Mouse (Mus musculus): Measurements from ENCODE around the gene Eng. TPM values are rescaled to one million over a fixed set of nuclear protein-coding genes. Genes with fewer than 3 reads are reported as not detected.

Gene Eng
- total and polyA plus RNA-seq, 3 experiments, result 0.08 to 0.47 (median 0.13) TPM

DNA sequence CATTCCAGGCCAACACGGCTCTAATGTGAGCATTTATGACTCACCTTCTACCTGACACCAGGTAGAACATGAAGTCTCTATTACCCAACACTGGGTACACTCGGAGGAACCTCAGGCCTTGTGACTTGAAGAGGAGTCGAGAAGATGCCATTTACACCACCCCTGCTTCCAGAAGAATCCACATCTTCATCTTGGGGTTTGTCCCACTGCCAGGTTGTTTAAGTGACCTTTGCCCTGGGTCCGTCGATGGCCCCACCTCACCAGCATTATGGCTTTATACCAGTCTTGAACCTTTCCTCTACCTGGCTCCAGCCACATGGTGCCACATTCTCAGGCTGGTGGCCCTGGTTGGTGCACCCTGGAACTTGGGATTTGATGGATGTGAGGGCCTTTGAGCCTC is 49.1 kb upstream of the Eng start:
- H3K9me3 ChIP-seq (replicated peaks; ENCODE audit: low read length), result no peaks in the 10 kb centered on the region
- in situ Hi-C loops (cut with MboI; ENCODE audit: low pct_ligation_motif_present, low pct_unique_long_range_greater_than_20kb, low sequenced_read_pairs) (no loop called here), dilution Hi-C loops (cut with MboI; ENCODE audit: extremely low pct_ligation_motif_present, extremely low pct_unique_long_range_greater_than_20kb, low sequenced_read_pairs) (no loop called here)
- no peak overlapping the region for H3K4me2 ChIP-seq (ENCODE audit: insufficient read depth, low read depth, poor library complexity, severe bottlenecking)
- no peaks in the 10 kb centered on the region for H3K27me3 ChIP-seq (replicated peaks)
- H3K4me3 ChIP-seq (replicated peaks in 1 of 3; ENCODE audit: low read depth in 2 of 3, low read length in 2 of 3, poor library complexity in 1 of 3), result no peak overlapping the region
- H3K79me2 ChIP-seq (replicated peaks; ENCODE audit: control insufficient read depth, extremely low read depth, insufficient read depth, poor library complexity, severe bottlenecking), result no peaks in the 10 kb centered on the region
- TF ChIP-seq BHLHE40 (IDR thresholded peaks at IDR 0.05; ENCODE audit: low read depth, low read length) (no peak), IRF4 (IDR thresholded peaks at IDR 0.05; ENCODE audit: low read depth, low read length) (no peak), E2F4 (IDR thresholded peaks at IDR 0.05; ENCODE audit: insufficient replicate concordance, low read depth, low read length) (no peak), MAZ (IDR thresholded peaks at IDR 0.05; ENCODE audit: low read depth, low read length) (no peak), RAD21 (IDR thresholded peaks at IDR 0.05; ENCODE audit: low read depth, low read length) (no peak), JUN (IDR thresholded peaks at IDR 0.05; ENCODE audit: insufficient read depth, low read depth, low read length) (no peak), PAX5 (IDR thresholded peaks at IDR 0.05; ENCODE audit: low read length) (no peak), RCOR1 (conservative IDR thresholded peaks at IDR 0.05; ENCODE audit: low read depth, low read length) (no peak), NELFE (IDR thresholded peaks at IDR 0.05; ENCODE audit: low read depth, low read length) (no peak), UBTF (IDR thresholded peaks at IDR 0.05; ENCODE audit: low read depth, low read length) (no peak), ETS1 (conservative IDR thresholded peaks at IDR 0.05; ENCODE audit: low read depth, low read length) (no peak), MAFK (IDR thresholded peaks at IDR 0.05; ENCODE audit: insufficient replicate concordance, low read length) (no peak), USF2 (conservative IDR thresholded peaks at IDR 0.05; ENCODE audit: low read depth, low read length) (no peak), SMC3 (IDR thresholded peaks at IDR 0.05; ENCODE audit: low read depth, low read length) (no peak), MAX (IDR thresholded peaks at IDR 0.05; ENCODE audit: low read length) (no peak), ZNF384 (IDR thresholded peaks at IDR 0.05; ENCODE audit: low read depth, low read length) (no peak), POLR2A (IDR thresholded peaks at IDR 0.05; ENCODE audit: low read depth, low read length) (no peak), GABPA (IDR thresholded peaks at IDR 0.05; ENCODE audit: insufficient replicate concordance, low read depth, low read length) (no peak), CHD1 (IDR thresholded peaks at IDR 0.05; ENCODE audit: low read depth, low read length) (no peak)
- H3K36me3 ChIP-seq (replicated peaks in 1 of 2; ENCODE audit: control insufficient read depth in 1 of 2, insufficient read depth in 1 of 2, low read length in 1 of 2), result peaks cover 51 to 84% of the 10 kb centered on the region in 2 experiments
- no peak overlapping the region for H3K27ac ChIP-seq (ENCODE audit: insufficient read depth, low read depth)
- H3K9ac ChIP-seq (ENCODE audit: insufficient read depth, low read depth), result no peak overlapping the region
- H3K4me1 ChIP-seq (ENCODE audit: control insufficient read depth in 1 of 2, insufficient read depth in 2 of 2), result peaks cover 0 to 14% of the 10 kb centered on the region in 2 experiments; a peak in 2 of 4 replicates
- no peak for DNase-seq (ENCODE audit: extremely low read depth)

DNA sequence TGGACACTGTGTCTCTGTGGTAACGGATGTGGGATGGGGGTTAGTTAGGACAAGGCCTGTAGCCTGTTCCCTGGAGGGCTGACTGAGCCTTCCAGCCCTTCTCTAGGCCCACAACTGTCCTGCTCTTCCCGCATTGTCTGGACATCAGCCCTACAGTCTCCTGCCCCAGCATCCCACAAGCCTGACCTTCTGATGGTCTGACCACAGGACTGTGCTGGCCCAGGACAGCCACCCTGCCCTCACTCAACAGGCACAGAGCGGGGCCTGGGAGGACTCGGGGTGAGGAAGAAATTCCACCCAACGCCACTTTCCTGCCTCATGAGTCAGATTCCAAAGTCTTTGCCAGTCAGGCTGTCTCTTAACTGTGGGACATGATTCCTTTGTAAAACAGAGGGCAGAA is 48.7 kb upstream of the Eng start:
- Histone ChIP-seq H3K36me3 (replicated peaks in 1 of 2; ENCODE audit: control insufficient read depth in 1 of 2, insufficient read depth in 1 of 2, low read length in 1 of 2) (peaks cover 50 to 80% of the 10 kb centered on the region in 2 experiments), H3K79me2 (replicated peaks; ENCODE audit: control insufficient read depth, extremely low read depth, insufficient read depth, poor library complexity, severe bottlenecking) (no peaks in the 10 kb centered on the region), H3K27me3 (replicated peaks) (no peaks in the 10 kb centered on the region), H3K9ac (ENCODE audit: insufficient read depth, low read depth) (no peak overlapping the region), H3K27ac (ENCODE audit: insufficient read depth, low read depth) (no peak overlapping the region), H3K4me2 (ENCODE audit: insufficient read depth, low read depth, poor library complexity, severe bottlenecking) (no peak overlapping the region), H3K4me1 (ENCODE audit: control insufficient read depth in 1 of 2, insufficient read depth in 2 of 2) (peaks cover 0 to 18% of the 10 kb centered on the region in 2 experiments; a peak in 2 of 4 replicates), H3K9me3 (replicated peaks; ENCODE audit: low read length) (no peaks in the 10 kb centered on the region), H3K4me3 (replicated peaks in 1 of 3; ENCODE audit: low read depth in 2 of 3, low read length in 2 of 3, poor library complexity in 1 of 3) (no peak overlapping the region)
- in situ Hi-C loops (cut with MboI; ENCODE audit: low pct_ligation_motif_present, low pct_unique_long_range_greater_than_20kb, low sequenced_read_pairs) (no loop called here), dilution Hi-C loops (cut with MboI; ENCODE audit: extremely low pct_ligation_motif_present, extremely low pct_unique_long_range_greater_than_20kb, low sequenced_read_pairs) (no loop called here)
- DNase-seq (ENCODE audit: extremely low read depth), result no peak
- TF ChIP-seq BHLHE40 (IDR thresholded peaks at IDR 0.05; ENCODE audit: low read depth, low read length) (no peak), USF1 (IDR thresholded peaks at IDR 0.05; ENCODE audit: low read depth, low read length) (no peak), UBTF (IDR thresholded peaks at IDR 0.05; ENCODE audit: low read depth, low read length) (no peak), ELF1 (IDR thresholded peaks at IDR 0.05; ENCODE audit: low read depth, low read length) (no peak), POLR2A (IDR thresholded peaks at IDR 0.05; ENCODE audit: low read depth, low read length) (no peak), TBP (conservative IDR thresholded peaks at IDR 0.05; ENCODE audit: low read depth, low read length) (no peak), RCOR1 (conservative IDR thresholded peaks at IDR 0.05; ENCODE audit: low read depth, low read length) (no peak), ZMIZ1 (IDR thresholded peaks at IDR 0.05; ENCODE audit: low read depth, low read length) (no peak)
